Mouse (Mus musculus): Measurements from ENCODE around the gene Rrad. TPM values are rescaled to one million over a fixed set of nuclear protein-coding genes. Genes with fewer than 3 reads are reported as not detected.
A peak's percentile ranks its signal among the peaks of the same experiment; 100 is the strongest.

Rrad gene
- polyA plus RNA-seq, 1 experiment = 23.8 TPM

GRCm38 (mm10) chr8:104624161-104624560 is 7.0 kb downstream of the Rrad start, which contains the start of gene Cdh16:
Gene Cdh16 (minus strand): TSS chr8:104624396.
- Histone ChIP-seq H3K4me1 (ENCODE audit: control insufficient read depth, insufficient read depth, low read length) (no peaks in the 10 kb centered on the region), H3K27ac (ENCODE audit: insufficient read depth, low read depth, low read length) (no peak within 1 kb of the TSS)
- TF ChIP-seq CTCF (IDR thresholded peaks at IDR 0.05; ENCODE audit: low read depth, low read length) (no peak), POLR2A (IDR thresholded peaks at IDR 0.05; ENCODE audit: borderline replicate concordance, low read depth, low read length) (no peak)

GRCm38 (mm10) chr8:104620765-104621164 is 10.4 kb downstream of the Rrad start:
- TF ChIP-seq POLR2A (IDR thresholded peaks at IDR 0.05; ENCODE audit: borderline replicate concordance, low read depth, low read length) = no peak
- no peak for TF ChIP-seq CTCF (IDR thresholded peaks at IDR 0.05; ENCODE audit: low read depth, low read length)
- H3K4me3 ChIP-seq (ENCODE audit: insufficient read depth, low read length) = no peak overlapping the region
- no peaks in the 10 kb centered on the region for H3K4me1 ChIP-seq (ENCODE audit: control insufficient read depth, insufficient read depth, low read length)
- no peak overlapping the region for H3K27ac ChIP-seq (ENCODE audit: insufficient read depth, low read depth, low read length)

More at GRCm38 (mm10) chr8:104624161-104624560, 7.0 kb downstream of the Rrad start, which contains the start of gene Cdh16:
- no peak within 1 kb of the TSS for H3K4me3 ChIP-seq (ENCODE audit: insufficient read depth, low read length)

- Histone ChIP-seq H3K4me1 (ENCODE audit: control insufficient read depth, insufficient read depth, low read length) (no peaks in the 10 kb centered on the region), H3K4me3 (ENCODE audit: insufficient read depth, low read length) (no peak overlapping the region), H3K27ac (ENCODE audit: insufficient read depth, low read depth, low read length) (no peak overlapping the region)
- TF ChIP-seq POLR2A (IDR thresholded peaks at IDR 0.05; ENCODE audit: borderline replicate concordance, low read depth, low read length) (no peak), CTCF (IDR thresholded peaks at IDR 0.05; ENCODE audit: low read depth, low read length) (no peak)
These were observed 18.0 kb downstream of the Rrad start for GRCm38 (mm10) chr8:104613119-104613518.

- Histone ChIP-seq H3K27ac (ENCODE audit: insufficient read depth, low read depth, low read length) (no peak overlapping the region), H3K4me3 (ENCODE audit: insufficient read depth, low read length) (no peak overlapping the region), H3K4me1 (ENCODE audit: control insufficient read depth, insufficient read depth, low read length) (no peaks in the 10 kb centered on the region)
- TF ChIP-seq CTCF (IDR thresholded peaks at IDR 0.05; ENCODE audit: low read depth, low read length) (no peak), POLR2A (IDR thresholded peaks at IDR 0.05; ENCODE audit: borderline replicate concordance, low read depth, low read length) (no peak)
These were observed 19.5 kb downstream of the Rrad start for GRCm38 (mm10) chr8:104611613-104612012.

- Histone ChIP-seq H3K4me3 (ENCODE audit: insufficient read depth, low read length) (no peak overlapping the region), H3K27ac (ENCODE audit: insufficient read depth, low read depth, low read length) (no peak overlapping the region), H3K4me1 (ENCODE audit: control insufficient read depth, insufficient read depth, low read length) (no peaks in the 10 kb centered on the region)
- TF ChIP-seq CTCF (IDR thresholded peaks at IDR 0.05; ENCODE audit: low read depth, low read length) = no peak
- no peak for TF ChIP-seq POLR2A (IDR thresholded peaks at IDR 0.05; ENCODE audit: borderline replicate concordance, low read depth, low read length)
These were observed 20.9 kb downstream of the Rrad start for GRCm38 (mm10) chr8:104610185-104610766.

- Histone ChIP-seq H3K4me1 (ENCODE audit: control insufficient read depth, insufficient read depth, low read length) (no peaks in the 10 kb centered on the region), H3K27ac (ENCODE audit: insufficient read depth, low read depth, low read length) (no peak overlapping the region), H3K4me3 (ENCODE audit: insufficient read depth, low read length) (no peak overlapping the region)
- TF ChIP-seq POLR2A (IDR thresholded peaks at IDR 0.05; ENCODE audit: borderline replicate concordance, low read depth, low read length) (no peak), CTCF (IDR thresholded peaks at IDR 0.05; ENCODE audit: low read depth, low read length) (no peak)
These were observed 21.9 kb downstream of the Rrad start for GRCm38 (mm10) chr8:104609222-104609621.

GRCm38 (mm10) chr8:104607944-104608343 is 23.2 kb downstream of the Rrad start:
- Histone ChIP-seq H3K4me3 (ENCODE audit: insufficient read depth, low read length) (no peak overlapping the region), H3K27ac (ENCODE audit: insufficient read depth, low read depth, low read length) (no peak overlapping the region), H3K4me1 (ENCODE audit: control insufficient read depth, insufficient read depth, low read length) (no peaks in the 10 kb centered on the region)
- no peak for TF ChIP-seq CTCF (IDR thresholded peaks at IDR 0.05; ENCODE audit: low read depth, low read length)
- no peak for TF ChIP-seq POLR2A (IDR thresholded peaks at IDR 0.05; ENCODE audit: borderline replicate concordance, low read depth, low read length)

GRCm38 (mm10) chr8:104606329-104606728 is 24.8 kb downstream of the Rrad start:
- TF ChIP-seq POLR2A (IDR thresholded peaks at IDR 0.05; ENCODE audit: borderline replicate concordance, low read depth, low read length) (no peak), CTCF (IDR thresholded peaks at IDR 0.05; ENCODE audit: low read depth, low read length) (no peak)
- H3K4me3 ChIP-seq (ENCODE audit: insufficient read depth, low read length) = no peak overlapping the region
- peaks cover 7% of the 10 kb centered on the region for H3K4me1 ChIP-seq (ENCODE audit: control insufficient read depth, insufficient read depth, low read length)
- H3K27ac ChIP-seq (ENCODE audit: insufficient read depth, low read depth, low read length) = no peak overlapping the region

GRCm38 (mm10) chr8:104603245-104603593 is 27.9 kb downstream of the Rrad start:
- Histone ChIP-seq H3K4me3 (ENCODE audit: insufficient read depth, low read length) (no peak overlapping the region), H3K27ac (ENCODE audit: insufficient read depth, low read depth, low read length) (no peak overlapping the region)
- no peak for TF ChIP-seq POLR2A (IDR thresholded peaks at IDR 0.05; ENCODE audit: borderline replicate concordance, low read depth, low read length)
- TF ChIP-seq CTCF (IDR thresholded peaks at IDR 0.05; ENCODE audit: low read depth, low read length) = no peak

GRCm38 (mm10) chr8:104602468-104603244 is 28.5 kb downstream of the Rrad start:
- TF ChIP-seq CTCF (IDR thresholded peaks at IDR 0.05; ENCODE audit: low read depth, low read length) (peak; percentile 87), POLR2A (IDR thresholded peaks at IDR 0.05; ENCODE audit: borderline replicate concordance, low read depth, low read length) (no peak)
- H3K27ac ChIP-seq (ENCODE audit: insufficient read depth, low read depth, low read length) = no peak overlapping the region
- H3K4me3 ChIP-seq (ENCODE audit: insufficient read depth, low read length) = 0 out of 2 replicates have a peak overlapping the region, but pooled peaks have one; percentile 17
- peaks cover 7% of the 10 kb centered on the region for H3K4me1 ChIP-seq (ENCODE audit: control insufficient read depth, insufficient read depth, low read length)

More at GRCm38 (mm10) chr8:104603245-104603593, 27.9 kb downstream of the Rrad start:
- H3K4me1 ChIP-seq (ENCODE audit: control insufficient read depth, insufficient read depth, low read length) = peaks cover 7% of the 10 kb centered on the region

Data from bone marrow macrophage, adult 2 months (primary cell).